Mouse (Mus musculus) G1E (cell line): Measurements from ENCODE around the gene Nle1.

ENCODE experiments used
- CTCF ChIP-seq: IDR thresholded peaks from 2 replicates; pipeline ENCODE4 v1.5.1; 2012; ENCODE audit warnings: low read depth, low read length, inconsistent platforms, mixed read lengths
- GATA2 ChIP-seq: IDR thresholded peaks from 2 replicates; pipeline ENCODE4 v1.6.1; 2012; ENCODE audit warnings: low read depth, low read length, inconsistent platforms, borderline replicate concordance
- TAL1 ChIP-seq: conservative IDR thresholded peaks from 2 replicates; pipeline ENCODE4 v1.6.1; 2012; ENCODE audit warnings: low read depth, low read length, inconsistent platforms, mixed read lengths

DNA sequence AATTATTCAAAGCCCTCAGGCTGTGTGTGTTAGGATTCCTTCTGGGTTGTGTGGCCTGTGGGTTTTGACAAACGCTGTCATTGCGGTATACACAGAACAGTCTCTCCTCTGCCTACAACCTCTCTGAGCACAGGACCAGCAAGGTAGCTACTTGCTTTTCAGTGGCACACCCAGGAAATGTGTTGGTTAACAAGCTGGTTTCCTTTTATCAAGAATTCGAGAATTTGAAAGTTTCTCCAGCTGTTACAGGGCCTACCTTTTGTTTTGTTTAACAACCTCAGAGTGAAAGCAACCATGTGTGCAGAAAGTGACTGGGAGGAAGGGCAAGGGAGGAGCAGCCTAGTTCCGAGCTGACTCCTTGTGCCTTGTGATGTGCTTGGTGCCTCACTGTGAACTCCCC, 39.2 kb upstream of the Nle1 start:
- TF ChIP-seq CTCF = no peak
- TF ChIP-seq GATA2 = no peak
- no peak for TF ChIP-seq TAL1
